Mouse (Mus musculus): ENCODE measurements around the gene Adam12. TPM values are rescaled to one million over a fixed set of nuclear protein-coding genes. Genes with fewer than 3 reads are reported as not detected.
A peak's percentile ranks its signal among the peaks of the same experiment; 100 is the strongest.
"Not testable (repeated sequence)": the region's sequence is repeated elsewhere in the genome, so short reads cannot be mapped to it uniquely, and the experiment has no call there.

Gene Adam12
- total RNA-seq, 2 experiments from 2014 or later: not detected

DNA sequence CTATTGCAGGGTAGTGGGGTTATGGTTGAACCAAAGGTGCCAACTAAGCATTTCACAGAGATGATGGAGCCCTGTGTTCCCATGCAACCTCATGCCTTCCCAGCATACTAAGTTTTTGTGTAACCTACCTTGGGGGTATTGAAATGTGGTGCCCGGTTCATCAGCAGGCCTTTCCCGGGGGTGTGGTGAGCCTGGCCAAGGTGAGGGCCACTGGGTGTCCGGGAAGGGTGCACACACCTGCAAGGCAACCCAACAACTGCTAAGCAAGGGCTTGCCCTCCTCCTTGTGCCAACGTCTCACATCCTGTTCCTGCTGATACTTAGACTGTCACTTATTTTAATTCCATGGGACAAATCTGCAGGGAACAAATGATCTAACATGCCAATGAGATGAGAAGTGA lies 323.0 kb downstream of the Adam12 start:
- no peak for ATAC-seq (replicated peaks; ENCODE audit: low FRiP score, poor library complexity, severe bottlenecking)

GRCm38 (mm10) chr7:133899391-133899790 lies 332.6 kb downstream of the Adam12 start:
- ATAC-seq (replicated peaks; ENCODE audit: low FRiP score, poor library complexity, severe bottlenecking): no peak

DNA sequence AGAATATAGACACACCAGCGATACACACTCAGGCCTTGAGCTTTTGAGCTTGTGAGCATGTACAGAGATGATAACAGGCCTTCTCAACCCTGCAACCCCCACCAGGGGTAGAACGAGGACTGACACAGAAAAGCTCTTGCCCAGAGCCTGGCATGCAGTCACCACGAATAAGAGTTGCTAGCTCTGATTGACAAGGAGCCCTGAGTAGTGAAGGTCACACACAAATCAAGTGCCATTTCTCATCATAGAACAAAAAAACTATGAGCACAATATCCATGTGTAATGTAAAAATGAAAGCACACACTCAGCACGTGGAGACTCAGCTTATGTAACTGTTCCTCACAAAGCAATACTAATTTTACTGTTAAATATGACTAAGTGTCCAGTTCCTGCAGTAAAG lies 340.1 kb downstream of the Adam12 start:
- ATAC-seq (replicated peaks; ENCODE audit: low FRiP score, poor library complexity, severe bottlenecking): no peak

DNA sequence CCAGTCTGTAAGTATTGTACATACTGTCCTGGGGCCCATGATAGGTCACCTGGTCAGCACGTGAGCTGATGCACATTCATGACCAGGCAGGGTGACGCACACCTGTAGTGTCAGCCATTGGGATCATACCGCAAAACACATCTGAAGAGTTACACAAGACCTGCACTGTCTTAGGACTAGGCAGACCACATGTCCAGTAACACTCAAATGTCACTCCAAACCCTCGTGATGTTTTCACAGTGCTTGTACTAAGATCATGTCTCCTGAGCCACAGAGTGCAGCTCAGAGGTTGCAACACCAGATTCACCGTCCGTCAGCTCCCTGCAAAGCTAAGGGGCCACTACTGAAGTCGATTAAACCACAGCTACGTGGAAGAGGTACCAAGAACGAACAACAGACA lies 340.6 kb downstream of the Adam12 start:
- ATAC-seq (replicated peaks; ENCODE audit: low FRiP score, poor library complexity, severe bottlenecking): no peak

- ATAC-seq (replicated peaks; ENCODE audit: low FRiP score, poor library complexity, severe bottlenecking): no peak
Observed at GRCm38 (mm10) chr7:133889986-133890385, 342.0 kb downstream of the Adam12 start.

DNA sequence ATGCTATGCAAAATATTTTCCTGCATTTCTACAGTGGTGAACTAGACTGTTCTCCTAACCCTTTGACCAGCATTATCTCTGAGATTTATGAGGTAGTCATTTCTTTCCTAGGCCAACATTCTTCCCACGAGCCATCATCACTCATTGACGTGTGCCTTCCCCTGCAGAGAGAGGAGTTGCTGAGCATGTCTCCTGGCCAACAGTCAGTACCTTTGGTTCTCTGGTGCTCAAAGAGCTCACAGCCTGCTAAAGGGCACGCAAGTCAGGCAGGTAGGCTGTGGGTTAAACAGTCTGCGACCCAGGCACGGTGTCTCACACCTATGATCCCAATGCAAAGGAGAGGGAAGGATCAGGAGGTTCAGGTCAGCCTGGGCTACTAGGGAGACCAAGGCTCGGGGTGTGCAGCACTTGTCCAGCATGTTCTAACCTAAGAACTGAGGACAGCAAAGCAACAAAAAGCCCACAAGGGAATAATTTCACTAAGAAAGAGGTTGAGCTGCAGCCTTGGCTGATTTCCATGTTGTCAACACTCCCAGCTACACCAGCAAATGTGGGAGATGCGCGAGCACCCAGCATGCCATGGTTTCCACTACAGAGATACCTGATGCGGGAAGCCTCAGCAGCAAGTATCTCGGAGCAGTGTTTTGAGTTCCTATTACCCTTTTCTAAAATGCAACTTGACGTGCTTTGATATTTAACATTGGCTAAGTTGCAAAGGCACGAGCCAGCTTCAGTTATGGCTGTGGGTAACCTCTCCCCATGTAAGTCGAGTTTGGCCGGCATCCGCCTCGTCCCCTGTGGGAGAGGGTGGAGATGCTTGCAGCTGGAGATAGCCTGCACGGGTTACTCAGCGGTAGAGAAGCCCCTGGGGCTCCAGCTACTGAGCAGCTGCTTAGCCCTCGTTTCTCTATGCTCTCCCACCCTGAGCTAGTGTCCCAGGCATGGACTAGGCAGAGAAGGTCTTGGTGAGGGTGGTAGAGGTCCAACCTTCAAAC lies 342.7 kb downstream of the Adam12 start:
- no peak for ATAC-seq (replicated peaks; ENCODE audit: low FRiP score, poor library complexity, severe bottlenecking)

- ATAC-seq (replicated peaks; ENCODE audit: low FRiP score, poor library complexity, severe bottlenecking): not testable (repeated sequence)
Observed at GRCm38 (mm10) chr7:133884759-133885431, 347.1 kb downstream of the Adam12 start.

- no peak for ATAC-seq (replicated peaks; ENCODE audit: low FRiP score, poor library complexity, severe bottlenecking)
Observed at GRCm38 (mm10) chr7:133879761-133880160, 352.2 kb downstream of the Adam12 start.

DNA sequence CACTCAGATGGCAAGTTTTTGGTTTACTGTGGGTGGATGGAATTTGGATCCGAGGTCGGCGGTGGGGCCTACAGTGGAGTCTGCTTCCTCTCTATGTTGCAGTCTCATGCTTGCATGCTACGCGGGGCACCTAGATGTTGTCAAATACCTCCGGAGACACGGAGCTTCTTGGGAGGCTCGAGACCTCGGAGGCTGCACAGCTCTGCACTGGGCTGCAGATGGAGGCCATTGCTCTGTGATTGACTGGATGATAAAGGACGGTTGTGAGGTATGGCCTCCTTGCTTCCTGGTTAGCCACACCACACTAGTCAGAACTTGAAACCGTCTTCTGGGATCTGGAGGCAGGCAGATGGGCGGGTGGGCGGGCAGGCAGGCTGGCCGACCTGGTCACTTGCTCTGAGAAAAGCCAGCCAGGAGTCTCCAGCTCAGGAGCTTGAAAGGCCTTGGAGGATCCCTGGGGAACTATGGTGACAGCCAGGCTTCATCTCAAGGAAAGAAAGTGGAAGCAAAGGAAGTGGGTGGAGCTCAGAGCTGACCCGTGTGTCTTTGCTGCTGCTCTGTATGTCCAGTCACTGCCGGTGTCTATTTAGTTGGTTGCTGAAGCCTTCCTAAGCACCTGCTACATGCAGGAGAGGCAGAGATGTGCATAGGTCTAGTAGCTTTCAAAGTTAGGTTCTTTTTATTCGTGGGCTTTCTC lies 355.2 kb downstream of the Adam12 start:
- ATAC-seq (replicated peaks; ENCODE audit: low FRiP score, poor library complexity, severe bottlenecking): no peak

DNA sequence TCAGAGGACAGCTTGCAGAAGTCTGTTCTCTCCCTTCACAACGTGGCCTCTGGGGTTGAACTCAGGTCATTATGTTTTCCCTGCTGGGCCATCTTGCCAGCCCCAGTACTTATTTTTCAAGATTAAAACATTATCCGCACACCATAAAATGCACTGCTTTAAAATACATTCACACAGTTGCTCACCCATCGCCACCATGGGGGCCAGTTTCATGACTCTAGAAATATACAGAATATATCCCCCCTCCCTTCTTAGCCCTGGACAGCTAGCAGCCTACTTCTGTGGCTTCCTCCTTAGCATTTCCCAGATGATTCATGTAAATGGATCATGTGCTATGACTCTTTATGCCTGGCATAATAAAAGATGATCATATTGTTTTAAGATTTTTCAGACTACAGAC lies 355.8 kb downstream of the Adam12 start:
- no peak for ATAC-seq (replicated peaks; ENCODE audit: low FRiP score, poor library complexity, severe bottlenecking)

GRCm38 (mm10) chr7:133872701-133873100 lies 359.2 kb downstream of the Adam12 start:
- no peak for ATAC-seq (replicated peaks; ENCODE audit: low FRiP score, poor library complexity, severe bottlenecking)

GRCm38 (mm10) chr7:133870265-133870664 lies 361.7 kb downstream of the Adam12 start:
- ATAC-seq (replicated peaks; ENCODE audit: low FRiP score, poor library complexity, severe bottlenecking): no peak

GRCm38 (mm10) chr7:133863684-133864083 lies 368.3 kb downstream of the Adam12 start:
- no peak for ATAC-seq (replicated peaks; ENCODE audit: low FRiP score, poor library complexity, severe bottlenecking)

DNA sequence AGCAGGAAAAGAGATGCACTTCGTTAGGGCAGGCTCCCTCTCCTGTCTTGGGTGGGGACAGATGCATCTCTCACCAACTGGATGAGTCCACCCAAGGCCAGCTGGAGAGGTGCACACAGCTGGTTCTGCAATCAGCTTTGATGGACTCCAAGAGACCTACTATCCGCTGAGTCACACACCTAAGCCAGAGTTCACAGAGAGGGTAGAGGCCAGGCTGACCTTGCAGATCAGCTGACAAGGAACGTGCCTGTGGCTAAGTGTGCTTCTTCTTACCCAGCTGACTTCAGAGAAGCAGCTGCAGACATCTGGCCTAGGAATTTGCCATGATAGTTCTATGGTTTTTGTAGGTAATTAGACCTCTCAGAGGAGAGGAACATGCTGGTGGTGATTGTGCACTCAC lies 368.8 kb downstream of the Adam12 start:
- no peak for ATAC-seq (replicated peaks; ENCODE audit: low FRiP score, poor library complexity, severe bottlenecking)

DNA sequence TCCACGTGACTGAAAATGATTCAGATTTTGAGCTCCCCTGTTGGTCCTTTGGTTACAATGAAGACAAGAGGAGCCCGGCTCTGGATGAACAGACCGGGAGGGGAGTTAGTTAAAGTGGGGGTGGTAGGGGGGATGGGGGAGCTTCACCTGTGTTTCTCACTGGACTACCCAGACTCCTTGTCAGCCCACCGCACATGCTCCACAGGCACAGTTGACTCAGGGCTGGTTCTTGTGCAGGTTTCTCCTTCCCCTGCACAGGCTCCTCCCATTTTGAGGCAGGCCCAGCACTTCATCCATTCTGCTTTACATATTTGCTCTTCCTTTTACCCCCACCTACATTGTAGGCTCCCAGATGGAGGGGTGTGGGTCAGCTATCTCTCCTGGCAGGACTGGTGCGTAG lies 369.2 kb downstream of the Adam12 start:
- no peak for ATAC-seq (replicated peaks; ENCODE audit: low FRiP score, poor library complexity, severe bottlenecking)

- ATAC-seq (replicated peaks; ENCODE audit: low FRiP score, poor library complexity, severe bottlenecking): no peak
Observed at GRCm38 (mm10) chr7:133862233-133862632, 369.7 kb downstream of the Adam12 start.

- no peak for ATAC-seq (replicated peaks; ENCODE audit: low FRiP score, poor library complexity, severe bottlenecking)
Observed at GRCm38 (mm10) chr7:133859548-133859947, 372.4 kb downstream of the Adam12 start.

DNA sequence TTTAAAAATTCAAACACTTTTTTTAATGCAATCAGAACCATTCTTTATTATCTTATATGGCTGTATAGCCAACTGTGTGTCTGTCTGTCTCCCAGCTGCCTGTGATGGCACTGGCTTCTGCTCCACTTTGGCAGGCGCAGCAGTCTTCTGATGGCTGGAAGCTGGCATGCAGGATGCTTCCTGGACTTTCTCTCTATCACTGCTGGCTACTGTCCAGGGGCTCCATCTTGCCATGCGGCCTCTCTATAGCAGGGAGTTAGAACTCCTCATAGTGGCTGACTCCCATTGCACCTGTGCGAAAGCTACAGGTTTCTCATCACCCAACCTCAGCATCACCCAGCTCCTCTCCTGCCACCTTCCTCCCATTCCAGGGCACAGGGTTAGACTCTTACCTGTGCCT lies 373.4 kb downstream of the Adam12 start:
- no peak for ATAC-seq (replicated peaks; ENCODE audit: low FRiP score, poor library complexity, severe bottlenecking)

DNA sequence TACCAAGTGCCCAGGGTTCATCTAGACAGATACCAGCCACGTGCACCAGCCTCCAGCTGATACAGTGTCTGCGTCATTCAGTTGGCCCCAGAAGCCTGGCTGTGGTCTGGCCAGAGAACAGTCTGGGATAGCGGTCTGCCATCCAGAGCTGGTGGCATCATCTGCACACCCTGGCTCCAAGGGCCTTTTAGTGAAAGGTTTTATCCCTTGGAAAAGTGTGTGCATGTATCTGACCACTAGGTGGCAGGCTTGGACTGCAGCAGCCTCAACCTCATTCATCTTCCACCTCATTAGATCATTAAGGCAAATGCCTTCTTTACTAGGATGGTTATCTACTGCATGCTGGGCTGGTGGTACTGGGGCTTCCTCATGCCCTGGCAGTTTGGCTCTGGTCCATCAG lies 375.7 kb downstream of the Adam12 start:
- ATAC-seq (replicated peaks; ENCODE audit: low FRiP score, poor library complexity, severe bottlenecking): 0 out of 2 replicates have a peak, but pooled peaks have one; percentile 46

DNA sequence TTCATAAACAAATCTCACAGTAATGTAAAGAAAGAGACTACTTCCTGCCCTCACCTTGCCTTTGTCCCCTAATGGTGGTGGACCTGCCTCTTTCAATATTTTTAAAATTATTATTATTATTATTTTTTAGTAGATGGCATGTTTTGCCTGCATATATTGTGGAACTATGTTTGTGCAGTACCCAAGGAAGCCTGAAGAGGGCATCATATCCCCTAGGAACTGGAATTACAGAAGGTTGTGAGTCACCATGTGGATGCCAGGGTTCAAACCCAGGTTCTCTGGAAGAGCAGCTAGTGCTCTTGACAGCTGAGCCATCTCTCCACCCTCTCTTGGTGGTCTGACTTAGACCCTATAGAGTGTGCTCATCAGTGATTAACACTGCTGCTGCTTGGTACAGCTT lies 381.2 kb downstream of the Adam12 start:
- no peak for ATAC-seq (replicated peaks; ENCODE audit: low FRiP score, poor library complexity, severe bottlenecking)
